Mouse (Mus musculus): Measurements from ENCODE around the gene Polr3g.
"Not testable (repeated sequence)": the region's sequence is repeated elsewhere in the genome, so short reads cannot be mapped to it uniquely, and the experiment has no call there.

Gene Polr3g

GRCm38 (mm10) chr13:81640881-81641280 is 69.9 kb downstream of the Polr3g start:
- intact Hi-C loops (cut with DNase I) = loop anchor here (2.0 to 5.0 kb wide), 2 partner anchors 120 to 204 kb away; no protein-coding TSS in a partner anchor

GRCm38 (mm10) chr13:81639624-81640023 is 71.2 kb downstream of the Polr3g start:
- intact Hi-C loops (cut with DNase I) = loop anchor here (2.0 to 5.0 kb wide), 3 partner anchors 121 to 772 kb away; no protein-coding TSS in a partner anchor

GRCm38 (mm10) chr13:81632720-81633415 is 77.9 kb downstream of the Polr3g start, which contains the start of gene Adgrv1:
Adgrv1 (minus strand) TSS chr13:81633154.
- intact Hi-C loops (cut with DNase I) = no loop called here

GRCm38 (mm10) chr13:81630566-81630965 is 80.2 kb downstream of the Polr3g start:
- intact Hi-C loops (cut with DNase I) = no loop called here

- intact Hi-C loops (cut with DNase I) = no loop called here
Observed at GRCm38 (mm10) chr13:81629395-81629794, 81.4 kb downstream of the Polr3g start.

- intact Hi-C loops (cut with DNase I) = no loop called here
Observed at GRCm38 (mm10) chr13:81628631-81629190, 82.1 kb downstream of the Polr3g start.

GRCm38 (mm10) chr13:81627861-81628260 is 83.0 kb downstream of the Polr3g start:
- intact Hi-C loops (cut with DNase I) = not testable (repeated sequence)

Measured in adrenal gland (tissue).